Mouse (Mus musculus) liver, adult 2 months (tissue): ENCODE results near the gene Ceacam20. TPM values are rescaled to one million over a fixed set of nuclear protein-coding genes. Genes with fewer than 3 reads are reported as not detected.

ENCODE experiments used
- DNase-seq: peaks from one replicate; pipeline ENCODE4 v3.0.0-alpha.2; 2011; ENCODE audit warnings: low read depth, low spot score; ENCODE audit errors: extremely low read depth
- H3K27ac ChIP-seq: fragments of 200-500 bp; replicated peaks from 2 replicates; pipeline ENCODE4 v1.5.1; 2012; ENCODE audit warnings: low read depth, mild to moderate bottlenecking, control low read depth, inconsistent platforms, low read length; ENCODE audit not compliant: insufficient read depth
- H3K27me3 ChIP-seq: fragments of 200-500 bp; 2 replicates; pipeline ENCODE4 v1.6.1; 2012; ENCODE audit warnings: mild to moderate bottlenecking, moderate library complexity, low read length, inconsistent platforms; ENCODE audit not compliant: control insufficient read depth, insufficient read depth
- H3K36me3 ChIP-seq: fragments of 200-500 bp; 2 replicates; pipeline ENCODE4 v1.6.1; 2012; ENCODE audit warnings: low read length, inconsistent platforms; ENCODE audit not compliant: control insufficient read depth, insufficient read depth
- H3K4me1 ChIP-seq: fragments of 200-500 bp; 2 replicates; pipeline ENCODE4 v1.6.1; 2011; ENCODE audit warnings: low read length; ENCODE audit not compliant: control insufficient read depth, insufficient read depth
- H3K4me3 ChIP-seq: fragments of 200-500 bp; 2 replicates; pipeline ENCODE4 v1.5.1; 2011; ENCODE audit warnings: low read depth, mild to moderate bottlenecking, control low read depth, low read length, moderate library complexity; ENCODE audit not compliant: insufficient read depth
- H3K79me2 ChIP-seq: fragments of 200-500 bp; 2 replicates; pipeline ENCODE4 v1.6.1; 2012; ENCODE audit warnings: inconsistent platforms, mild to moderate bottlenecking, low read length, moderate library complexity; ENCODE audit not compliant: control insufficient read depth, insufficient read depth
- H3K9ac ChIP-seq: fragments of 200-500 bp; 2 replicates; pipeline ENCODE4 v1.6.1; 2012; ENCODE audit warnings: low read depth, mild to moderate bottlenecking, control low read depth, inconsistent platforms, low read length
- CTCF ChIP-seq: fragments of 200-500 bp; IDR thresholded peaks from 2 replicates; pipeline ENCODE4 v1.5.1; 2011; ENCODE audit warnings: low read depth, low read length, control low read depth
- POLR2A ChIP-seq: fragments of 200-500 bp; IDR thresholded peaks from 2 replicates; pipeline ENCODE4 v1.6.1; 2011; ENCODE audit warnings: low read length, control low read depth; ENCODE audit not compliant: insufficient read depth; ENCODE audit errors: extremely low read depth
- WGBS: fragments of 180-500 bp; shearing (Covaris S2); methylation state at CpG from one replicate; pipeline ENCODE4 v1.1.7; 2018; 5-methylcytosine and 5-hydroxymethylcytosine counted together
- polyA plus RNA-seq: library from polyadenylated mRNA; depleted of rRNA; stranded (reverse); fragments of >200 nt; gene quantifications from 2 replicates; pipeline ENCODE4 v1.2.3, GENCODE M21; 2012; rRNA removed
- total RNA-seq: library from RNA; depleted of rRNA; stranded (reverse); fragments of >200 nt; gene quantifications from 2 replicates; pipeline ENCODE4 v1.2.3, GENCODE M21; 2014; rRNA removed

Ceacam20 gene
- total RNA-seq = not detected in 2 replicates
- polyA plus RNA-seq = not detected in 2 replicates

GRCm38 (mm10) chr7:19964985-19965579 lies at the start of gene Ceacam20:
TSS of gene Ceacam20 (plus strand) at chr7:19965412.
- 54% methylated on average over 7 of the region's 7 CpGs for WGBS
- Histone ChIP-seq H3K4me3 (no peak within 1 kb of the TSS), H3K79me2 (no peaks in the 10 kb centered on the region), H3K27ac (no peak within 1 kb of the TSS), H3K4me1 (no peaks in the 10 kb centered on the region; the same call in 1 of the 2 replicates), H3K9ac (no peak within 1 kb of the TSS), H3K36me3 (no peaks in the 10 kb centered on the region), H3K27me3 (no peaks in the 10 kb centered on the region)
- DNase-seq = peak; percentile 74
- no peak for TF ChIP-seq POLR2A
- TF ChIP-seq CTCF = no peak

GRCm38 (mm10) chr7:19920166-19920505 lies 45.1 kb upstream of the Ceacam20 start:
- peak overlapping the region; percentile 74 for H3K9ac ChIP-seq
- peak overlapping the region; percentile 61 for H3K4me3 ChIP-seq
- peaks cover 6% of the 10 kb centered on the region for H3K4me1 ChIP-seq
- no peak overlapping the region for H3K27ac ChIP-seq
- no peak for DNase-seq
- TF ChIP-seq POLR2A = no peak
- TF ChIP-seq CTCF = no peak
- no peaks in the 10 kb centered on the region for H3K79me2 ChIP-seq
- WGBS = 27% methylated on average over 4 of the region's 4 CpGs
- no peaks in the 10 kb centered on the region for H3K27me3 ChIP-seq
- H3K36me3 ChIP-seq = 0 out of 2 replicates have a peak, but pooled peaks cover 6% of the 10 kb centered on the region

GRCm38 (mm10) chr7:19920506-19921261 lies 44.5 kb upstream of the Ceacam20 start, which contains the start of gene Pvr:
TSS of gene Pvr (minus strand) at chr7:19921160.
- WGBS = under 1% methylated on average over 60 of the region's 60 CpGs
- TF ChIP-seq POLR2A (0 out of 2 replicates have a peak, but pooled peaks have one; percentile 58), CTCF (peak; percentile 36; the same call in 1 of the 2 replicates)
- Histone ChIP-seq H3K9ac (peak within 1 kb of the TSS; percentile 74), H3K27ac (peak within 1 kb of the TSS; percentile 53), H3K79me2 (no peaks in the 10 kb centered on the region), H3K27me3 (no peaks in the 10 kb centered on the region), H3K36me3 (0 out of 2 replicates have a peak, but pooled peaks cover 6% of the 10 kb centered on the region), H3K4me1 (peaks cover 6% of the 10 kb centered on the region), H3K4me3 (peak within 1 kb of the TSS; percentile 61)
- peak; percentile 82 for DNase-seq

- no peak for TF ChIP-seq POLR2A
- no peak for TF ChIP-seq CTCF
- Histone ChIP-seq H3K4me3 (no peak overlapping the region), H3K79me2 (no peaks in the 10 kb centered on the region), H3K36me3 (0 out of 2 replicates have a peak, but pooled peaks cover 2% of the 10 kb centered on the region), H3K9ac (no peak overlapping the region), H3K4me1 (peaks cover 11% of the 10 kb centered on the region), H3K27me3 (no peaks in the 10 kb centered on the region), H3K27ac (no peak overlapping the region)
- DNase-seq = no peak
- 71% methylated on average over 2 of the region's 2 CpGs for WGBS
Observed at GRCm38 (mm10) chr7:19923354-19923753, 41.9 kb upstream of the Ceacam20 start.

- DNase-seq = no peak
- Histone ChIP-seq H3K9ac (no peak overlapping the region), H3K27ac (no peak overlapping the region), H3K4me3 (no peak overlapping the region), H3K36me3 (no peaks in the 10 kb centered on the region), H3K27me3 (no peaks in the 10 kb centered on the region), H3K4me1 (peaks cover 11% of the 10 kb centered on the region), H3K79me2 (no peaks in the 10 kb centered on the region)
- TF ChIP-seq POLR2A (no peak), CTCF (no peak)
- 47% methylated on average over 9 of the region's 15 CpGs for WGBS
Observed at GRCm38 (mm10) chr7:19923797-19924196, 41.4 kb upstream of the Ceacam20 start.

- peaks cover 6% of the 10 kb centered on the region; the same call in 1 of the 2 replicates for H3K4me1 ChIP-seq
- no peak overlapping the region for H3K27ac ChIP-seq
- DNase-seq = no peak
- no peaks in the 10 kb centered on the region for H3K27me3 ChIP-seq
- no peaks in the 10 kb centered on the region for H3K36me3 ChIP-seq
- H3K79me2 ChIP-seq = no peaks in the 10 kb centered on the region
- no peak for TF ChIP-seq CTCF
- no peak for TF ChIP-seq POLR2A
- 97% methylated on average over 1 of the region's 1 CpGs for WGBS
- no peak overlapping the region for H3K4me3 ChIP-seq
- no peak overlapping the region for H3K9ac ChIP-seq
Observed at GRCm38 (mm10) chr7:19925376-19925775, 39.8 kb upstream of the Ceacam20 start.
